Mouse (Mus musculus) kidney, adult 8-10 months (tissue): ENCODE measurements at regions not wholly inside any gene's neighbourhood (a gene's known extent, or its start where the extent isn't known, plus 50 kb on each side); places are given as distances from the start of the nearest gene placed in this dataset.
"Not testable (repeated sequence)": the region's sequence is repeated elsewhere in the genome, so short reads cannot be mapped to it uniquely, and the experiment has no call there.

Experiments
- DNase-seq, 2 experiments: peaks; one replicate each; pipeline ENCODE4 v3.0.0; 2022

DNA sequence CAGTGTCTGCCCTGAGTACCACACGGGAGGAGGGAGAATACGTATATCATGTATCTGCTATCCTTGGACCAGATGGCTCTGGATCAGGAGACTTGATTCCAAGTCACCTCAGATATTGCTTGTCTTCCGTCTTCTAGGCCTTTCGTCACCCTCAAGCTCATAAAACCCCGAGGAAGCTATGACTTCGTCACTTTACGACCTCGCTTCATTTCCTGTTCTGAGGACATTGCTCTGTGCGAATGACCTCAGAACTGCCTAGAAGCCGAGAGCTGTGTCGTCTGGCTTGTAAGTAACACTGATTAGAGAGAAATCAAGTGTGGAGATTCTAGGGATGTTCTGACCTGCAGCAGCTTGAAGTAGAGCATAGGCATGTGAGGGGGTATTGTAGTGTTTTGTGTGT, 108.4 kb upstream of the Shb start:
- no peak for DNase-seq

DNA sequence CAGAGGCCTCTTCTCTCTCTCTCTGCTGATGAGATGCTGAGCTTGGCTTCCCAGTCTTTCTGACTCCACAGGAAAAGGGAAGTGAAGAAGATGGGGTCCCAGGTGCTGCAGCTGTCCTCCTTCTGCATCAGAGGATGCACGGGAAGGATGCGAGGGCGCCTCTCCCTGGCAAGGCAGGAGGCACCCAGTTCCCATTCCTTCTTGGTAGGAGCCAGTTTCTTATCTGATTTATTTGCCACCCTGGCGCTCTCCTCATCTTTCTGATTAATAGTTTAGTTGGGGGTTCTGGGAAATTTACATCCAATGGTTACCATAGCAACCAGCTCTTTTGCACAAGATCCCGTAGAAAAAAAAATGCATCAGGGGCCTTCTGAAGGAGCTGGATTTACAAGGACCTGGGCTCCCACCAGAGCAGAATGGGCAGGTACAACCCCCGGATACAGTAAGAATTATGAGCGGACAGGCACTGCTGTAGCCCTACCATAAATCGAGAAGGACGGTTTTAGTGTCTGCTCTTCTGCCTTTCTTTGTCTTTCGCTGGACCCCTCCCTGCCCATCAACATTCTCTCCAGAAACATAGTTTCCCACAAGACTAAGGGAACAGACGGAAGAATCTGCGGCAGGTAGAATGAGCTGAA, 107.2 kb upstream of the Shb start:
- no peak for DNase-seq

DNA sequence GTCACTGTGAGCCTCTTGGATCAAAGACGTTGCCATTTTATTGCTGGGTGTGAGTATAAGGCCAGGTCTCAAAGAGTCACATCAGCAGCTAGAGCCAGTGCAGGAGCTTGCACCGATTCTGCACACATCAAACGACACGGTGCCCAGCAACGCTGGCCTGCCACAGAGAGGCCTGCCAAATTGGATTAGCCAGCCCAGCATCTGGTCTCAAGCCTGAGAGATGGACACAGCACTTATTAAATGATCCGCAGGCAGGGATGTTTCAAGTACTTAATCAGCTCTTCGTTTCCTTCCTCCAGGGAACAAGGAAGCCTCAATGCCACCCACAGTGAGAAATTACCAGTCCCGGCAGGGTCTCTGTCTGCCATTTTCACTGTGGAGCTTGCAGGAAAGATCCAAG, 106.1 kb upstream of the Shb start:
- DNase-seq: no peak

DNA sequence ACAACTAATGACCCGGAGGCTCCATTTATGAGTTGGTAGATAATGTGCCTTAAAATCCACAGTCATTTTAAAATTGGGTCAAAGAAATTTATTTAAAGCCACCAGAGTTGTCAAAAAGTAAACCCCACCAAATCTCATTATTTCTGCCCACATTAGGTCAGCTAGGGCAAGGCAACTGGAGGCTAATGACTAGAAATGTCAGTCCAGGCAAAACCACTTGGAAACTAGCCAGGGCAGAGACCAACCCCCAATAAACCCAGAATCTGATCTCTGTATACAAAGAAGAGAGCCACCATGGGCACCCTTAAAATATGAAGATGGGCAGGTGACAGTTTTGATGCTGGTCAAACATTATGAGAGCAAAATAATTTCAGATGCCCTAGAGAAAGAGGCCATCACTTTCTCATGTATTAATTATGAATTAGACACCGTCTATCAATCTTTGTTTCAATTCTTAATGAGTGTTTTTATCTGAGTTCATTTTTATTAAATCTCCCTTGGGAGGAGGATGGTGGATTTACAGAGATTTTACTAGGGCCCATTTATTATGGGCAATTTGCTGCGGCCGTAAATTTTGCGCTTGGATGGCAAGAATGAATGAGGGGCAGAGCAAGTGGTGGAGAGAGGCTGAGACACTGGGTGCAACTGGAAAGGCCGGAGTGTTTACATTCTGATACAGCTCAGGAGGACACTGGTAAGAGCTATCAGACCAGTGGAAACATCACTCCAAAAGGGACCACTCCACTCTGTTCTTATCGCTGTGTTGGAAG, 99.2 kb upstream of the Shb start:
- no peak for DNase-seq

DNA sequence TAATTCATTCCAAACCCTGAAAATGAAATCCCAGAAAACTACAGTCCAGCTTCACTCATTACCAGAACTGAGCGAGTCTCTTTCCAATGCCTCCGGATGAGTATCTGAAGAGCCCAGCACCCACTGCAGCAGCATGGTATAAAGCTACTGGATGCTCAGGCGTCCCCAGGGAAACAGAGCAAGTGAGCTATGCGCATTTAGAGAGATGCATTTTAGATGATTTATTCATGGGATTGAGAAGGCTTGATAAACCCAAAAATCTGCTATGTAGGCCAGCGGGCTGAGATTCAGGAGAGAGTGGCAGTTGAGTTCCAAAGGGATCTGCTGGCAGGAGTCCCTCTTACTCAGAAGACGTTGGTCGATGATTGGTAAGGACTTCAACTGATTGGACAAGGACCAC, 93.4 kb upstream of the Shb start:
- DNase-seq: no peak

DNA sequence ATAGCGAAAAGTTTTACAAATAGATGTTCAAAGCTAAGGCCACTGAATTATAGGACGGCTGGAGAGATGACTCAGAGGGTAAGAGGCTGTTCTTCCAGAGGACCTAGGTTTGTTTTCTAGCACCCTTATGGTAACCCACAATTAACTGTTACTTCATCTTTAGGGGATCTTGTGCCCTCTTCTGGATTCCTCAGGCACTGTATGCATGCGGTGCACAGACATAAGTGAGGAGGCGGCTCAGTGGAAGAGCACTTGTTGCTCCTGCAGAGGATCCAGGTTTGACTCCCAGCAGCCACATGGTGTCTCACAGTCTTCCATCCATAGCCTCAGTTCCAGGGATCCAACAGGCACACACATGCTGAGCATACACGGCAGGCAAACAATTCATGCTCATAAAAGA, 89.7 kb upstream of the Shb start:
- no peak for DNase-seq

DNA sequence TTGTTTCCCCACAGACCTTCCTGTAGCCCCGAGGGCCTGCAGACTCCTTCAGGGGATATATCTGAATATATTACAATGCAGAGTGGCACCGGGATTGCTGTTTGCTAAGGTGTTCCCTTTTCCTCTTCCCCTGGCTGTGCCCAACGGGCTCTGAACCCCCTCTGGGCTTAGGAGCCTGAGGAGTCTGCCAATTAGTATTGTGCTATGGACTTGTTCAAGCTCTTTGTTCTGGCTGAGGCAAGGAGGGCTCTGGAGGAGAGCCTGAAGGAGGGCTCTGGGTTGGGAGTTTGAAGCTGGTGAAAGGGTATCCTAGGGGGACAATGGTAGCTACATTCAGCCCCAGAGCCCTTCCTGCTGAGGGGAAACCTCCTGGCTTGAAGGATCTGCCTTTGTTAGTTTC, 84.9 kb upstream of the Shb start:
- no peak for DNase-seq

DNA sequence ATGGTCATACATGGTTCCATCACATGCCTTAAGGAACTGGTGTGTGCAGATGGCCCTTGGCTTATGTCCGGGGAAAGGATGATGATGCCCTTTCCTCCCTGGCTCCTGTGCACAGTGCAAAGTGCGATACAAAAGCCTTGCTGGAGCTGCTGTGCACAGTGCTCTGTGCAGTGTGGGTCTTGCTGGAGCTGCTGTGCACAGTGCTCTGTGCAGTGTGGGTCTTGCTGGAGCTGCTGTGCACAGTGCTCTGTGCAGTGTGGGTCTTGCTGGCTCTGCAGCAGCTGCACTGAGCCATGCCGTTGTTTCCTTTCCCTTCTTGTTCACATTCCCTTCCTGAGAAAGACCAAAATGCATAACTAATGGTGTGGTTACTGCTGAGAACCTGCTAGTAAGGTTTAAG, 81.2 kb upstream of the Shb start:
- DNase-seq: not testable (repeated sequence)

DNA sequence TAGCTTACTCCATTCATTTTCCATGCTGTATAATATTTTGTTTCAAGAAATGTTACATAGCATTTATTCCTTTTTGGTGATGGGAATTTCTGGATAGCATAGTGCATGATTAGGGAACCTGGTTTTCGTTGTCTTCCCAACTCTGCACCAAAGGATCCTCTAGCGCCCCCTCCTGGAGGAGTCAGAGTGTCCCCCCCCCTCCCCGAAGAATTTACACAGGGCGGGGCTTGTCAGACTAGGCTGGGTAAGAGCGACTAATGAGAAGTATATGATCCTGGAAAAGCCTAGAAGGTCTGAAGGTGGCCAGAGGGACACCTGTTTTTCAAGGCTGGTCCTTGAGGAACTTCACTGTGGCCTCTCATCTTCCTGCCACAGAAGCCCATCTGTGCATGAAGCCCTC, 79.9 kb upstream of the Shb start:
- peak; percentile 30 to 52 for DNase-seq

DNA sequence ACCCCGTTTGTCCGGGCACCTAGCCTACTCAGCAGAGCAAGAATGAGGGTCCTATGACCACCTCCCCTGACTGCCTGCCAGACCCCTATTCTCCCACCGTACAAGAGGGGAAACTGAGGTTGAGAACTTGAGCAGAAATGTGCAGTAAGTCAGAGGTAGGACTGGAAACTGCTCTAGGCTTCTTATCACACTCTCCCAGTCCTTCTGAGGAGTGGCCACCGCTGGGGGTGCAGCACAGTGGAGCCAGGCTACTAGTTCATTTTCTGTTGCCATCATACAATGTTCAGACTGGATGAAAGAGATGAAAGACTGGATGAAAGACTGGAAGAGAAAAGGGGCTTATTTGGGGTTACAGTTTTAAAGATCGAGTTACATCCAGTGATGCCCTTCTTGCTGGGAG, 78.7 kb upstream of the Shb start:
- DNase-seq: no peak

DNA sequence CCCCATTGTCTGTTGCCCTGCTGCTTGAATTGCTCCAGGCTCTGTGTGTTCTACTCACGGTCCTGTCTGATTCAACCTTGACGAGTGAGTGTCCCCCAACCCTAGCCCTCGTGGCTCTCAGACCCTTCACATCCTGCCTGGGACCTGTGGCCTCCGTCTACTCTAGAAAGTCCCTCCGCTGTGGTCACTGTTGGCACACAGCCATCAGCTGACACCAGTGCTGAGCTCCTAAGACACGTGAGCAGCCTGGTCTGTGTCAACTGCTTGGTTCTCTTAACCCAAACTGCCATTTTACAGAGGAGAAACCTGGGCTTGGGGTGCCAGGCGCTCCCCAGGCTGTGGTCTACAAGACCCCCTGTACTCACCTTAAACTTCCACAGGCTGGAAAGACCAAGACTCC, 74.3 kb upstream of the Shb start:
- no peak for DNase-seq

DNA sequence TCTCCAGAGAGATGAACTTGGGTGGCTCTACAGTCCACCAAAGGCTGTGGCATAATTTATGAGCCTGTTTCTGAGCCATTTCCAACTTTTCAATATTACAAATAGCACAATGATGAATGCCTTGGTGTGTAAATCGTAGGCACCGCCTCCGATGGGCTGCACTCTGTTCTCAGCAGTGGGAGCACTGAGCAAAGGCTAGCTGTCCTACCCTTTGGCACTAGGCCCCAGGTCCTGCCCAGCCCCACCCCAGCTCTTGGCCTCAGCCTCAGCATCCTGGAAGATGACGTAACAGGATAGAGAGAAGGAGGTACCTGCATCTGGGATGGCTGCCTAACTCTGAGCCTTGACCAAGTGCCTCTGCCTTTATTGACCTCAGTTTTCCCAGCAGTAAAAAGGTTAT, 73.4 kb upstream of the Shb start:
- DNase-seq: no peak

DNA sequence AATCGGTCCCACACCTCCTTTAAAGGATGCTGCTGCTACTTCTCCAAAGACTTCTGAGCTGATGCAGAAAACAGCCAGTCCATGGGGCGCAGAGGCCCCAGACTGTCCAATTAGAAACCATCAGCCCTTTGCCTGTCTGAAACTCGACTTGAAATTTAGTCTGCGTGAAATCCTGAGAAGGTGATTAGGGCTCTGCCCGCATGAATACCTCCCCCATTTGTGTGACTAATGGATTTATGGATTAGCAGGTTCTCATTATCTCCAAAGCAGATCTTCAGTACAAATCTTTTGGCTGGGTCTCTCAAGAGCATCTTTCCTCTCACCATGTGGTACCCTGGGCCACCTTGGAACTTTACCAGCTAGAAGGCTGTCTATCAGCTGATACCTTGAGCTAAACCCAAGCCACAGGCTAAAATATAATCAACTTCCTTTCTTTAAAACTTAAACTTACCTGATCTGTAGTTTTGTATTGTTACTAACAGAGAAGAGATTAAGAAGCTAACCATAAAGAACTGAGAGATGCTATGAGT, 72.1 kb upstream of the Shb start:
- DNase-seq: no peak

DNA sequence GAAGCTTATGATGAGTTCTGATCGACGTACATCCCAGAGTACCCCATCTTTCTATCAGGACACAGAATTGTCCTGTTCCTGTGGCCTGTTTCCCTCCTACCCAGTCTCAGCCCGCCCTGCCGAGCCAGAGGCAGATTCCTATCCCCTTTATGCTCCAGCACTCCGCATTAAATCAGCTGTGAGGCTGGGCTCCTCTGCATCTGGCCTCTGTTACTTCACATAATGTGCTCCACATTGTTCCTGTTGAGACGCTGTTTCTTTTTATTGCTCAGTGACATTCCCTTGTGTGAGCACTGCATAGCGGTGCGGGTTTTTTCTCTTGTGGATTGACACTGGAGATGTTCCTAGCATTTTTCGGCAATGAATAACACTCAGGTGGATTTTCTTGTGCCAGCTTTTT, 68.2 kb upstream of the Shb start:
- no peak for DNase-seq

DNA sequence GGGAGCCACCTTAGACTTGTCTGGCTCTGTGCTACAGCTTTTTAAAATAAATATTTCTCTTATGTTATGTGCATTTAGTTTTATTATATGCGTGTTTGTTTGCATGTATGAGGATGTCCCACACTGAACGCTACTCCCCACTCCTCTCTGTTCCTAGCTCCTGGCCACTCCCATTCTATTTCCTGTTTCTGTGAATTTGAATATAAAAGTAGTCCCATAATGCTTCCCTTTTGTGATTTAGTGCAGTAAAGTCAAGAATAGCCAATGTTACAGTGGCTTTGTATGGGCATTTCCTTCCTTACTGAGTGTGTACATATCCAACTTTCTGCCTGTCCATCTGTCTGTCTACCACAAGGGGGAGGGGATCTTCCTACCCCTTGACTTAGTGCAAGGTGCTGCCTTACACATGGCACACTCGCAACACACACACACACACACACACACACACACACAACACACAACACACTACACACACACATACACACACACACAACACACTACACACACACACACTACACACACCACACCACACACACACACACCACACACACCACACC, 61.2 kb upstream of the Shb start:
- DNase-seq: no peak

DNA sequence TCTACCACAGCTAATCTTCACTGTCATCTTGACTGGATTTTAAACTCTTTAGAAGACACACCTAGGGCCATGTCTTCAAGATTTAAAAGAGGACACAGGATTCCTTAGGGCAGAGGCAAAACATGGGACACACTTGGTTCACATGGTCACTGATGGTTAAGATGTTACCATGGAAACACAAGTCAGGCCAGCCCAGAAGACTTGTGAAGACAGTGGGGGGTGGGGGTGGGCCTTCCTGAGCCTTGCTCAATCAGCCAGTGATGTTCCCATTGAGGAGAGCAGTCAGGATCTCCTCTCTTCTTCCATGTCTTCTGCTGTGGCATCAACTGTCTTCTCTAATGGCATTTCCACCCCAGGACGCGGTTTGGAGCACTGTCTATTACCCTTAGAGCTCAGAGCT, 60.5 kb upstream of the Shb start:
- no peak for DNase-seq

DNA sequence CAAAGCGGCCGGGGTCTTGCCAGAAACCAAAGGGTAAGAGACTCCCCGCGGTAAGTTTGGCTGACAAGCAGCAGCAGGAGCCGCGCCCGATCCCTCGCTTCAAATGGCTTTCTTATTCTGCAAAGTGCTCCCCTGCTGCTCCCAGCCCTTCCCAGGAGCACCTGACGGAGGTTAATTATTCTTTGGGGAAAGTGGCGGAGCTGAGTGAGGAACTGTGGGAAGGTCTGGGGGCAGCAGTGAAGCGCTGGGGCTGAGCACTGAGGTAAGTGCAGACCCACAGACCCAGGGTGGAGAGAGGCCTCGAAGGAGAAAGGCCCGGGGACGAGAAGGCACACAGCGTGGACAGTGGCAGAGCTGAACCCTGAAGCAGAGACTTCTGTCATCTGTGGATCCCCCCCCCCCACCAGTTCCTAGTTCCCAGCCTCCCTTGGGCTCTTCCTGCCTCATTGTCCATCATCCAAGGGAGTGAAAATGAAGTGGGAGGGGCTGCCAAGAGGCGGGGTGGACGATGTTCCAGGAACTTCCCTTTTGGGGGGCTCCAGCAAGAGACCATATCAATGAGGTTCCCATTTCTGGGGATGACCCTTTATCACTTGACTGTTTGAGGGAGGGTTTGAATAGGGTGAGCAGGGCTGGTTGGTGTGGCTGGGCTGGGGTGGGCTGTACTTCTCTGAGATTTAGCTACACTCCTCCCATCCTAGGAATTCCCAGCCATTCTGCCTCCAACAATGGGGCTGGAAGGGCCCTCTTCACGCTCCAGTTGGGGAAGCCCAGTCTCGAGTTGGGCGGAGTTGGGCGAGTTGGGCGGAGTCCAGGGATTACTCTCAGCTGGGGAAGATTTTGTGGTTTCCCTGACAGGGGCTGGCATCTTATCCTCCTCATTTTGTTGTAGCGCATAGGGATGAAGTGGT, 59.4 kb upstream of the Shb start:
- DNase-seq: peak in 1 of 2 experiments; percentile 44

DNA sequence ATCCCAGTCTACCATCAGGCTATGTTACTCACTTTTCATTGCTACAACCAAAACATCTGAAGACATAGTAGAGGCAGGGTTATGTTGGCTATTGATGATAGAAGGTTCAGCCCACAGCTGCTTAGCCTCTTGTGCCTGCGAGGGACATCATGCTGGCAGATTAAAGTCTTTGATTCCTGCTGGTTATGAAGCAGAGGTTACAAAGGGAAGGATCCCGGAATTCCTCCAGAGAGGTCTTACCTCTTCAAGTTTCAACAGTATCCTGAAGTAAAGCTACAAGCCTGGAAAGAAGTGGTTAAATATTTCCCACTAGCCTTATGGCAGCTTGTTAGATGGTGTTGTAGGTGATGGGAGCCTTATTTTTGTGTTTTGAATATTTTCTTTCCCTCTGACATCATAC, 58.6 kb upstream of the Shb start:
- no peak for DNase-seq

DNA sequence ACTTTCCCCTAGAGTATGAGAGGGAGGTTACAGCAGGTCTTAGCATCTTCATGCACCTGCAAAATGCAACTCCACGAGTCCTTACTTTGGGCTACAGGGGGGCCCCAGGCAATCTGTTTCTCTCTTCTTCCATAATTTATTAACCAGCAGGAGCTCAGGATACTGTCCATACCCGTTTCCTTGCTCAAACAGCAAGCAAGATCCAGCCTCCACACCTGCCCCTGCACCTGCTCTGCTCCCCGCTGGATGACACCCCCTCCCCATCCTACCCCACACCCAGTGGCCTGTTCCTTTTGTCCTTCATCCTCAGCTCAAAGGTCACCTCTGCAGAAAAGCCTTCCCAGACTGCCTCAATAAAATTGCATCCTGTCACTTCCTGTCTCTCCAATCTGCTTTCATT, 56.1 kb upstream of the Shb start:
- no peak for DNase-seq

DNA sequence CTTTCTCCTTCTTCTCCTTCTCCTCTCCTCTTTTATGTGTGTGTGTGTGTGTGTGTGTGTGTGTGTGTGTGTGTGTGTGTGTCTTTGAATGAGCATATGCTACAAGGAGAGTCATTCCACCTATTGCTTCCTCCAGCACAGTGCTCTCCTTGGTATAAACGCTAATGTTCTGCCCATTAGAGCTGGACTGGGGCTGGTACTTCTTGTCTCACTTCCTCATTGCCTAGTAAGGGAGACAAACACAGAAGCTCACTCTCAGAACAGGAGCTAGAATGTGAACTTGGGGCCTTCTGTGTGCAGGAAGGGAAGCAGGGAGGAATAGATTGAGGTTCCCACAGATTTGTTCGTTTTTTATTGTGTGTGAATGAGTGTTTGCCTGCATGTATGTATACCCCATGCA, 54.9 kb upstream of the Shb start:
- no peak for DNase-seq

DNA sequence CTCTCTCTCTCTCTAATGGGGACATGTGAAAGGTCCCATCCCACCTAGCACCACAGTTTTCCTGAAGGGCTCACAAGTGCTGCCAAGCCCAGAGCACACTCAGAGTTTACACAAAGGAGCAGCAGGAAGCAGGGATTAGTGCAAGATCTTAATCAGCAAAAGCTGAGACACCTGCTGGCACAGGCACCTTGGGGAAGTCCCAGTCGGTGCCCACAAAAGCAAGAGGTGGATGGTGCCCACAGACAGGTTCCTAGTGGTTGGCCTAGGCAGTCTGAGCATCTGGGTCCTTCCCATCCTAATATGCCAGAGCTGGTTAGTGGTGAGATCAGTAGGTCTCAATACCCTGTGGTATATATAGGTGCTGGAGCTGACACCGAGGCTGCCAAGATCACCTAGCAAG, 54.0 kb upstream of the Shb start:
- DNase-seq: no peak

DNA sequence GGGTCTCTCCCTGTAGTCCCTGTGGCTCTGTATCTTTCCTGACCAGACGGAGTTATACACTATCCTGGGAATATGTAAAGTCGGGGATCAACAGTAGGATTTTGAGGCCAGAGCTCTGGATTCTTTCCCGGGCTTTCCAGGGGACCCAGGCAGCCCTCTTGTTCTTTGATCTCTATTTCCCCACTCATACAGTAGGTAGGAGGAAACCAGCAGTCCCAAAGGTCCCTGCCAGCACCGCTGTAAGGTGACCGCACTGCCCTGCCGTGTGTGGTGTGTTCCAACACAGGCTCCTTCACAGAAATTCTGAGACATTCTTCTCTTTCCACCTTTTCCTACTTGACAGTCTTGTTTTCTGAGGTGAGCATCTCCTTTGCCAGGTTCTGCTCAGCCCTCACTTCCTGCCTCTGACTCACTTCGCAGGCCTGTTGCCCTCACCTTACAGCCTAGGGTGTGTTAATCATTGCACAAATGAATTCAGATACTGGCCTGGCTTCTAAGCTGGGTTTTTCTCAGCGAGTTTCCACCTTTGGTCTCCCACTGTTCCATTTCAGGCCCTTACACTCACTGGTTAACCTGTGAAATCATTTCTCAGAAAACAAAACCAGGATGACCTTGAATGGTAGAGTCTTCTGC, 53.0 kb upstream of the Shb start:
- peak; percentile 72 to 85 for DNase-seq

DNA sequence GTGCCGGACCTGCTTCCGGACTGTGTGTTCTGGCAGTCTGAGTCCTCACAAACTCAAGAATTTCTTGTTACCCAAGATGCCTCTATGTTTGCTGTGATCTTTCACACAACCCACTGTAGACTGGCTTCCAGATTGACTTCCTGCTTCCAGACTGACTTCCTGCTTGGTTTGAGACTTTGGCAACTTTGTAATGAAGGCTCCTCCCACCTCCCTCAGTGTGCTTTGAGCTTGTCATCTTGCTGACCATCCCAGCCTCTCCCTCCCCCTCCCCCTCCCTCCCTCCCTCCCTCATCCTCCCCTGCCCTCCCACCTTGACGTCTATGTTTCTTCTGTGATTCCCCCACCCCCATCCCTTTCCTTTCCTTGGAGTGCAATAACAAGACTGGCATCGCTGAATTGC, 51.7 kb upstream of the Shb start:
- no peak for DNase-seq
